Mouse (Mus musculus): Measurements from ENCODE around the gene Fads6.

DNA sequence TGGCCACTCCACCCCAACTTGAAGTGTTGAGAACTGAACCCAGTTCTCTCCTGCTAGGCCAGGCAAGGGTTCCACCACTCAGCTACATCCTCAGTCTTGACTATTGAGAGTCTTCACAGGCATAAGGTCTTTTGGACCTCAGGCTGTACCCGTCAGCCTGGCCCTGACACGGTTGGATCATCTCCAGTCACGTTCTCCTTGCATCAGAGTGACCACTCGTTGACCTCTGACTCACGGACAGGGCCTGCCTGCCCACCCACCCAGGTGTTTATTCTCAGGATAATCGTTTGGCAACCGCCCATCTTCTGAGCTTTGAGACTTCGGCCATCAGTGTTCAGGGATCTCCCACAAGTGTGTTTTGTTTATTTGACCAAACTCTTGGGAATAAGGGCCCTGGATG is 5.7 kb upstream of the Fads6 start:
- no peak for TF ChIP-seq NELFE (IDR thresholded peaks at IDR 0.05; ENCODE audit: low read depth, low read length)
- no peak for TF ChIP-seq HCFC1 (IDR thresholded peaks at IDR 0.05; ENCODE audit: low read depth, low read length)
- TF ChIP-seq POLR2A (IDR thresholded peaks at IDR 0.05; ENCODE audit: low read depth, low read length), result no peak
- no peak for TF ChIP-seq SMC3 (IDR thresholded peaks at IDR 0.05; ENCODE audit: low read depth, low read length)
- no peak for TF ChIP-seq MAX (IDR thresholded peaks at IDR 0.05; ENCODE audit: low read length)
- TF ChIP-seq CTCF (conservative IDR thresholded peaks at IDR 0.05 in 1 of 2, IDR thresholded peaks at IDR 0.05 in 1 of 2; ENCODE audit: low read depth in 2 of 2, low read length in 2 of 2), result no peak
- TF ChIP-seq RCOR1 (conservative IDR thresholded peaks at IDR 0.05; ENCODE audit: low read depth, low read length), result no peak
- TF ChIP-seq USF2 (conservative IDR thresholded peaks at IDR 0.05; ENCODE audit: low read depth, low read length), result no peak
